Mouse (Mus musculus): Measurements from ENCODE around the gene Arhgef3. TPM values are rescaled to one million over a fixed set of nuclear protein-coding genes. Genes with fewer than 3 reads are reported as not detected.

Gene Arhgef3
- total RNA-seq, 2 experiments from 2014 or later: 36.5 to 37.3 TPM

DNA sequence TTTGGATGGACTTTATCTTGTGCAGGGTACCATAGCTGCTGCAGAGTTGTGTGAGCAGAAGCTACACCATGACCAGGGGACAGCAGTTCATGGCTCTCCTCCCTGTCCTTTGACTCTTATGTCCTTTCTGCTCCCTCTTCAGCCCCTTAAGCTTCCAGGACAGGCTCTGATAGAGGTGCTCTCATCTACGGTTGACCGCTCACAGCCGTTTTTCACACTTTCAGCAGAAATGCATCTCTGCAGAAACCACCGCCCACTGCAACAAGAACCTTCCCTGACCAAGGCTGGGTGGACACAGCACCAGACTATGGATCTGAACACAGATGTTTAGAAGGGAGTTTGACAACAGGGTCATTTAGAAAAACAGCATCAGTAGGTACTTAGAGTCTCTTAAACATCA lies 73.2 kb downstream of the Arhgef3 start:
- DNase-seq: no peak

DNA sequence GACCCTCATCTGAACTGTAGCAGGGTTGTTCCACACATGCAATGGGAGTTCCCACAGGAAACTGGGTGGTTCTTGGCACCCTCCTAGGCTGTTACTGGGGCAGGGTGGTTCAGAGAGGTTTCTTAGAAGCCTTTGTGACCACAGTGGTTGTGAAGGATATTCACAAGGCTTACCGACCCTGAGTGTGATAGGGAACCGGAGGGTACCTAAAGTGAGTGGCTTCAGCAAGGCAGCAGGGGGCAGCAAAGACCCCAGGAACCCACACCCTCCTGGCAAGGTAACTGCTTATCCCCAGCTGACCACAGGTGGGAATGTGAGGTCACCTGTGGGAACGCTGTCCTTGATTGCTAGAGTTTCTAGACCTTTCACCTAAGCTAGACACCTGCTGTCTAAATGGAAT lies 77.8 kb downstream of the Arhgef3 start:
- DNase-seq: peak; percentile 46

DNA sequence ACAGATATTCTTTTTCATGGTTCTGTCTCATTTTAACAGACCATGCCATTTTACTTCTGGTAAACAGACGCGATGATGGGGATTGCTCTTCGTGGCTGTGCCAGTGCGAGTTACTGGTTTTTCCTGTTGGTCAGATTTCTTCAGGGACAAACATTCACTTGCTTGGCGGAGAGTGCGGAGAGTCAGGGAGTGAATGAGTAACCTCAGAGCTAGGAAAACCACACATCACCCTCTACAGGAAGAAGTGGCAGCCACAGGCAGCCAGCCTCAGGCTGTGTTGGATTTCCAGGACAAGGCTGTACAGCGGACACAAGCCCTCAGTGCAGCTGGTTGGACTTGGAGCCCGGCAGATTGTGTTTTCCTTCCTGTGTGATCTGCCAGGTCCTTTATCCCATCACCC lies 82.3 kb downstream of the Arhgef3 start:
- no peak for DNase-seq

DNA sequence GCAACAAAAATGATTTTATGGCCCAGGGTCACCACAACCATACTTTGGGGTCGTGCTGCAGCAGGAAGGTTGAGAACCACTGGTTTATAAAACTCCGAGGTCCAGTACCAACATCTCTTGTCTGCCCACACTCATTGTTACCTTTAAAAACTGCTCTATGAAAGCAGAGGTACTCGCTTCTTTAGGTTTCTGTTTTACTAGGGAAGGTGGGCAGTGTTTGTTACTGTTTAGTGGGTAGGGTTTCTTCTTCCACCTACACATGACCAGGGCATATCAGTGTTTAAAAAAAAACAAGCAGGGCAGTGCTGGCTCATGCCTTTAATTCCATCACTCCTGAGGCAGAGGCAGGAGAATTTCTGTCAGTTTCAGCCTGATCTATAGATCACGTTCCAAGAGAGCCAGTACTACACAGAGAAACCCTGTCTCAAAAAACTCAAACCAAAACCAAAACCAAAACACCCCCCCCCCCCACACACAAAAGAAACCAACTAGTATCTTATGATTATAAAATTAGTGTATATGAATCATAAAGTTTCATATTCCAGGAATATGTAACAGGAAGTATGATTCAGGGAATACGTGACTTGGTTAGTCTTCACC lies 83.9 kb downstream of the Arhgef3 start:
- no peak for DNase-seq

- no peak for DNase-seq
Measured at GRCm38 (mm10) chr14:27199119-27199518, 84.4 kb downstream of the Arhgef3 start.

DNA sequence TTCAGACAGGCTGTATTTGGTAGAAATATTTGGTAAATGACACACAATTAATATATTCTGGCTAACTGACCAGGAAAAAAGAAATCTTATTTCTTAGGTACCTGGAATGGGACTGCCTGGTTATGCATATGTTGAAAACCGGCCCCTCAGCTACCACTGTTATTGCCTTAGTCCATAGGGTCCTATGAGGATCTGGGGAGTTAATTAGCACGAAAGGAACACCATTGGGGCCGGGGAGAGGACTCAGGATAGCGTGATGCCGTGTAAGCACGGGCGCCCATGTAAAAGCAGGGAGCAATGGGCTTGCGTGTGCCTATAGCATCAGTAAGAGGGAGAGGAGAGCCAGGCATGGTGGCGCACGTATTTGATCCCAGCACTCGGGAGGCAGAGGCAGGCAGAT lies 85.2 kb downstream of the Arhgef3 start:
- DNase-seq: no peak

DNA sequence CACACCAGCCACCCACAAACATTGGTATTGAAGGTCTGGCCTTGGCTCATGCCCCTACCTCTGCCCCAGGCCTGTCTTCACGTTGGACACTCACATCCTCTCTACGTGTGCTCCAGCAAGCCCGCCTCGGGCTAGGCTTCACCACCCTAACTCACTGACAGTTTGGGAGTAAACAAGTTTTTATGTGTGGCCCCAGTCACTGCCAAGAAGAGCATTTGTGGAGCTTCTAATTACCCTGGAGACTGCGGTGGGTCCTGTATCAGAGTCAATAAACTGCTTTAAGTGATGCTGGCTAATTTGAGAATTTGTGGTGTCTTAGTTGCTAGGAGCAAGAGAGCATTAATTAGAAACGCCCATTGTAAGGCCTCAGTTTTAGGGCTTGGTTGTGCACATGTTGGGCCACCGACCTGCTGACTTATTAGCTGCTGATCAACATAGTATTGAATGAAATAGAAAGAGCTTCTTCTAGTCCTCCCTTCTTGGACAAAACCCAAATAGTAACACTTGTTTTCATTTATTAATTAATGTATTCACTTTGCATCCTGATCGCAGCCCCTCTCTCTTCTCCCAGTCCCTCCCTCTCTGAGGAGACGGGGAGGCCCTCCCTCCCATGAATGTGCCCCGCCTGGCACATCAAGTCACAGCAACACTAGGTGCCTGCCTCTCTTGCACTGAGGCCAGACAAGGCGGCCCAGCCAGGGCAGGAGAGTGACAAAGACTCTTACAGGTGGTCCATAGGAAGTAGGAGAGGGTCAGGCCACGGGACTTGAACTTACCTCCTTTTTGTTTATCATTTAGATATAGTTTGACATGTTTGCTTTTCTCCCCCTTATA lies 86.3 kb downstream of the Arhgef3 start:
- DNase-seq: no peak

GRCm38 (mm10) chr14:27201824-27202223 lies 87.1 kb downstream of the Arhgef3 start:
- DNase-seq: no peak

DNA sequence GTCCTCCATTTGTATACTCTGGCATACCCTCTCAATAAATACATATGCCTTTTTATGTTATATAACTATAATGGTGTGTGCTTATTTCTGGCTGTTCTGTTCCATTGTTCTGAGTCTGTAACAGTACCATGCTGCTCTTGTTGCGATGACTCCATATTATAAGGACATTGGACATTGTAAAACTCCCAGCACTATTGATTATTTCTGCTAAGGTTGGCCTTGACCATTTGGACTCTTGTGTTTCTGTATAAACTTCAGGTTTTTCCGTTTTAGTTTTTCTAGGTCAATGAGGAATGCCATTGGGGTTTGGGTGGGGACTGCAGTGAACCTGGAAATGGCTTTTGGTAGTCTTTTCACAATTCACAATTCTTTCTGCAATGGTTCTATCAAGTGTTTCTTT lies 90.0 kb downstream of the Arhgef3 start:
- DNase-seq: no peak

- no peak for DNase-seq
Measured at GRCm38 (mm10) chr14:27206443-27206842, 91.7 kb downstream of the Arhgef3 start.

DNA sequence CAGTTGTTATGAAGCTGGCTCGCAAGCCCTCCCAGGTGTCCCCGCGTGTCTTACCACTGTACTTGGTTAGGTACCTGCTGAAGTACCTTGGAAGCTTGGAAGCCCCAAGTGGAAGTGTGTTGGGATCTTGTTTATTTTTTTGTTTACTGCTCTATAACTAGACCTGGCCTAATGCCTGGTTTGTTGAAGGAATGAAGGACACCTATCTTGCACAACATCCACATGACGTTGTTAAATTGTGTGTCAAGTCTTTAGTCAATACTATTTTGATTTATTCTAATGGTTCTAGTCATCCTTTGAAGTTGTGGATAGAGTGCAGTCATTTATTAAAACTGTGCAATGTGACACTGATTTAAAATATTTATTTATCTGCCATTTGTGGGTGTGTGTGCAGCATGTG lies 94.8 kb downstream of the Arhgef3 start:
- DNase-seq: no peak

- DNase-seq: peak; percentile 30
Measured at GRCm38 (mm10) chr14:27210801-27211200, 96.1 kb downstream of the Arhgef3 start.

- DNase-seq: no peak
Measured at GRCm38 (mm10) chr14:27211743-27212445, 97.2 kb downstream of the Arhgef3 start.

DNA sequence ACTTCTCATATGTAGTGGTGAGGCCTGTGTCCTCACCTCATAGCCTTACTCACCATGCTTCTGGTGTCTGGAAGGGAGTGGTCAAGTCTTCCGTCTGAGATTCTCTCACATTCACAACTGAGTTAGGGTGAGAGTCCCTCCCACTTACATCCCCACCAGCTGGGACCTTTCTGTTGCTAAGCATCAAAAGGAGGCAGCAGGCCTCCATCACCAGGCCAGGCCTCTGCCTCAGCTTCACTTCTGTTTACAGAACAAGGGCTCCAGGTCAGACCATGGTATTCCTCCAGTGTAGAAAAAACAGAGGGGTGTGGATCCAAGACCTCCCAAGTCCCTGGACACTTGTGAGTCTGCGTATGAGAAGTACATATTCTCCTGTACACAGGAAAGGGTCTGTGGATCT lies 99.5 kb downstream of the Arhgef3 start:
- DNase-seq: no peak

GRCm38 (mm10) chr14:27219668-27220067 lies 105.0 kb downstream of the Arhgef3 start:
- DNase-seq: no peak

GRCm38 (mm10) chr14:27220297-27220696 lies 105.6 kb downstream of the Arhgef3 start:
- no peak for DNase-seq

GRCm38 (mm10) chr14:27224636-27225035 lies 109.9 kb downstream of the Arhgef3 start:
- no peak for DNase-seq

GRCm38 (mm10) chr14:27226288-27226687 lies 111.6 kb downstream of the Arhgef3 start:
- no peak for DNase-seq

DNA sequence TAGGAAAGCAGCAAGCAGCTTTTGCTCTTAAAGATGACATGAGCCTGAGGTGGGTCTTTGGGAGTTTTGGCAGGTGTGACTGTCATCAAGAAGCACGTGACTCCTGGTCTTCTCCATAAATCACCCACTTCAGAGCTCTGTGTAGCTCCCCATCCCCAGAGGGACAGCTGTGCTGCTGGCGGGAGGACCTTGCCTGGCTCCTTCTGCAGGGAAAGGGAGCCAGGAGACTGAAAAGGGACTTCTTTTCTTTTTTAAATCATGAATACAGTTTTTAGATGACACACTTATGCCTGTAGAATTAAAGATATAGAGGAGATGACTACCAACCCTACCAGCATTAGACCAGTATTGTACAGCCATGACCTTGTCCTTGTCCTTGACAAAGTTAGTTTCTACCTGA lies 113.6 kb downstream of the Arhgef3 start:
- DNase-seq: no peak

- DNase-seq: no peak
Measured at GRCm38 (mm10) chr14:27228941-27229371, 114.3 kb downstream of the Arhgef3 start.

- DNase-seq: no peak
Measured at GRCm38 (mm10) chr14:27229441-27230147, 114.9 kb downstream of the Arhgef3 start.

DNA sequence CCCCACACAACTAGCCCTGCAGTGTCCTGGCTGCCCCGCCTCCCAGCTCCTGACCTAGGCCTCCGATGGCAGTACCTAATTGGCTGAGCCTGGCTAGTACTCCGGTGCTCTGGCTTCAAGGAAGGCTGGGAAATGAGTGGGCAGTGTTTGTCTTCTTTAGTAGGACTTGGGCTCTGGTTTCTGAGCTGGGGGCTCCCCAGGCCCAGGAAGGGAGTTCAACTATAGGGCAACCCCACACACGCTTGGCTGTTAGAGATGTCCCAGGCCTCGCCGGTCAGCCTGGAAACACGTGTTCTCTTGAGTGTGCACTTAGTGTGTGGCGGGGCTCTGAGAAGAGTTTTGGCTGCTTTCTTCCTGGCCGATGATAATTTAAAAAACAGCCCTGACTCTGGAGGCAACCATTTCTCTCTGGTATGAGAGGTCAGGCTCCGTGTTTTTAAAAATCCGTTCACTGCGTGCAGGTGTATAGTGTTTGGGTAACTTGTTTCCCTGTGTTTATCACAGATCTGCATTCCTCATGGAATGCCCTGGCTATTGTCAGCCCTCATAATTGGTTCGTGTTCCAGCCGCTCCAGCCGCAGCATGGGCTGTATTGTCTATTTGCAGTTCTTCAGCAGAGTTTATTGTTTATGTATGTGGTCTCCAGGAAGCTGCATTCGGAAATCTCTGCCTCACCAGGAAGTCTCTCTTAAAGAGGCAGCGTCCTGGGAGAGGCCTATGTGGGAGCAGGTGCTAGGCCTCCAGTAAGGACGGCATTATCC lies 115.7 kb downstream of the Arhgef3 start:
- peak; percentile 27 for DNase-seq

Data from adrenal gland, postnatal 10 days (tissue).